Mouse (Mus musculus): Measurements from ENCODE around the gene Thop1.

DNA sequence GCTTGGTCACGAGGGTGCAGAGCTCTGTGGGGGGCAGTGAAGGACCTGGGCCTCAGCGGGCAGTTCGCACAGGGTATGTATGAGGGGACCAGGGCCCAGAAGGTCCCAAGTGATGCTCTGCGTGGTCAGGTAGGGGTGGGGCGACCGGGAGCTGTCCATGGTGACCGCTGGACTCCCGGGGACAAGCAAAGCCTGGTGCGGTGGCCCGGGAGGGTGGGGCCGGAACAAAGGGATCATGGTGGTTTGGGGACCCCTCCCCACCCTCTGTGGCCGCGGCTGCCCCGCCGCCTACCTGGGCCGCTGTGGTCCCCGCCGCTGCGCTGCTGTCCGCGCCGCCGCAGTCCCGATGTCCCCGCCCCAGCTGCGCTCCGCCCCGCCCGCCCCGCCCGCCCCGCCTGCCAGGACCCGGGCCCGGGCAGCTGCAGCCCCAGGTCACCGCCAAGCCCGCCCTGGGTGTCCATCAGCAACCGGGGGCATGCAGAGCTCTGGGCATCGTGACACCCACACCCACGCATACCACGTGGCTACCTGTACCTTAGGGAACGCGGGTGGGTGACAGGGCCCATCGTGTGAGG is 44.7 kb upstream of the Thop1 start:
- TF ChIP-seq POLR2A (IDR thresholded peaks at IDR 0.05; ENCODE audit: extremely low read depth, insufficient read depth, low read length) (no peak), CTCF (IDR thresholded peaks at IDR 0.05; ENCODE audit: low read depth, low read length) (no peak)

All from liver, adult 2 months (tissue).